Mouse (Mus musculus): ENCODE measurements around the gene Tmem252. TPM values are rescaled to one million over a fixed set of nuclear protein-coding genes. Genes with fewer than 3 reads are reported as not detected.

The Tmem252 gene
- polyA plus RNA-seq, 1 experiment from 2014 or later = 14.5 TPM

GRCm38 (mm10) chr19:24720448-24720847 is 46.6 kb downstream of the Tmem252 start:
- H3K27ac ChIP-seq (ENCODE audit: low read length) = no peak overlapping the region
- H3K36me3 ChIP-seq (ENCODE audit: control insufficient read depth, insufficient read depth, low read length) = no peaks in the 10 kb centered on the region
- H3K4me3 ChIP-seq (ENCODE audit: low read depth, low read length) = no peak overlapping the region
- H3K9me3 ChIP-seq (ENCODE audit: control insufficient read depth, low read depth, low read length) = no peaks in the 10 kb centered on the region
- H3K4me1 ChIP-seq (ENCODE audit: control insufficient read depth, insufficient read depth, low read length) = no peaks in the 10 kb centered on the region
- H3K9ac ChIP-seq (replicated peaks; ENCODE audit: low read depth, low read length) = no peak overlapping the region
- H3K4me2 ChIP-seq (replicated peaks; ENCODE audit: low read depth, low read length) = no peak overlapping the region
- no peak for ATAC-seq (ENCODE audit: insufficient number of reproducible peaks, insufficient read depth, low FRiP score, low read depth)
- no peaks in the 10 kb centered on the region for H3K27me3 ChIP-seq (ENCODE audit: control insufficient read depth, insufficient read depth, low read length)

GRCm38 (mm10) chr19:24724362-24724761 is 50.6 kb downstream of the Tmem252 start:
- WGBS = 86% methylated on average over 10 of the region's 10 CpGs
- Histone ChIP-seq H3K4me1 (ENCODE audit: control insufficient read depth, insufficient read depth, low read length) (no peaks in the 10 kb centered on the region), H3K36me3 (ENCODE audit: control insufficient read depth, insufficient read depth, low read length) (peaks cover 5% of the 10 kb centered on the region; the same call in 1 of the 2 replicates)

GRCm38 (mm10) chr19:24730661-24731060 is 56.9 kb downstream of the Tmem252 start:
- WGBS = 42% methylated on average over 5 of the region's 5 CpGs
- H3K9me3 ChIP-seq (ENCODE audit: control insufficient read depth, low read depth, low read length) = no peaks in the 10 kb centered on the region
- H3K4me3 ChIP-seq (ENCODE audit: low read depth, low read length) = no peak overlapping the region
- H3K4me2 ChIP-seq (replicated peaks; ENCODE audit: low read depth, low read length) = no peak overlapping the region
- H3K27me3 ChIP-seq (ENCODE audit: control insufficient read depth, insufficient read depth, low read length) = no peaks in the 10 kb centered on the region
- peaks cover 5% of the 10 kb centered on the region; the same call in 1 of the 2 replicates for H3K36me3 ChIP-seq (ENCODE audit: control insufficient read depth, insufficient read depth, low read length)
- H3K27ac ChIP-seq (ENCODE audit: low read length) = no peak overlapping the region
- no peak overlapping the region for H3K9ac ChIP-seq (replicated peaks; ENCODE audit: low read depth, low read length)
- peaks cover 11% of the 10 kb centered on the region; the same call in 1 of the 2 replicates for H3K4me1 ChIP-seq (ENCODE audit: control insufficient read depth, insufficient read depth, low read length)
- no peak for ATAC-seq (ENCODE audit: insufficient number of reproducible peaks, insufficient read depth, low FRiP score, low read depth)

More at GRCm38 (mm10) chr19:24724362-24724761, 50.6 kb downstream of the Tmem252 start:
- Histone ChIP-seq H3K4me3 (ENCODE audit: low read depth, low read length) (no peak overlapping the region), H3K27ac (ENCODE audit: low read length) (no peak overlapping the region), H3K4me2 (replicated peaks; ENCODE audit: low read depth, low read length) (no peak overlapping the region), H3K9ac (replicated peaks; ENCODE audit: low read depth, low read length) (no peak overlapping the region), H3K27me3 (ENCODE audit: control insufficient read depth, insufficient read depth, low read length) (no peaks in the 10 kb centered on the region), H3K9me3 (ENCODE audit: control insufficient read depth, low read depth, low read length) (no peaks in the 10 kb centered on the region)
- ATAC-seq (ENCODE audit: insufficient number of reproducible peaks, insufficient read depth, low FRiP score, low read depth) = no peak

Other genes with a start within 250 kb of the Tmem252 start
- gene Fam122a, start 196.7 kb upstream of the Tmem252 start, polyA plus RNA-seq (2014; fragmentation: Nextera tagmentation; extraction: Ambion mirVana) = 52.2 and 54.1 TPM in 2 replicates
- 1.8 and 2.5 TPM in 2 replicates for gene Pip5k1b, start 118.1 kb upstream of the Tmem252 start, polyA plus RNA-seq (2014; fragmentation: Nextera tagmentation; extraction: Ambion mirVana)
- gene Pgm5, start 187.8 kb downstream of the Tmem252 start, polyA plus RNA-seq (2014; fragmentation: Nextera tagmentation; extraction: Ambion mirVana) = 16.8 and 20.3 TPM in 2 replicates
- 206 and 216 TPM in 2 replicates for gene Gm10053, start 201.7 kb downstream of the Tmem252 start, polyA plus RNA-seq (2014; fragmentation: Nextera tagmentation; extraction: Ambion mirVana)
- not detected in 2 replicates for gene Foxd4, start 227.2 kb downstream of the Tmem252 start, polyA plus RNA-seq (2014; fragmentation: Nextera tagmentation; extraction: Ambion mirVana)

Data from stomach, embryonic 14.5 days (tissue).